Mouse (Mus musculus) cerebellum, adult 11 months (tissue): ENCODE measurements around the gene Cdc37l1.
A peak's percentile ranks its signal among the peaks of the same experiment; 100 is the strongest.

Experiments
- DNase-seq: peaks from one replicate; pipeline ENCODE4 v3.0.0; 2022

The Cdc37l1 gene

DNA sequence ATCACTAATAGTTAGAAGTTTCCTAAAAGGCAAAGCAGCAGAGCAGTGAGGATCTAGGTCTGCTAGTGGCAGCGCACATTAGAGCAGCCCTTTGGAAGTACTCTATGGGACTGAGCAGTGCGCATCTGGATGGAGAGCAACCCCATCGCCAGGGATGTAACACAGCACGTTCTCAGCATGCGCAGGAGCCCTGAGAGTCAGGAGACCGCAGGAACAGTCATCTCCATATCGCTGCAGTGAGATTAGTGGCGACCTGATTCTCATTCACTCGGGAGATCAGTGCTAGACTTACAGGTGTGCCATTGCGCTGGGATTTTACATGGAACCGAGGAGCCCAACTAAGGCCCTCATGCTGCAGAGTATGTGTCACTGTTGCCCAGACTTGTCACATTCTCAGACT, 18.9 kb downstream of the Cdc37l1 start:
- DNase-seq = no peak

- no peak for DNase-seq
Measured at GRCm38 (mm10) chr19:29011355-29011990, 21.3 kb downstream of the Cdc37l1 start.

GRCm38 (mm10) chr19:29014466-29015055, 24.4 kb downstream of the Cdc37l1 start:
- DNase-seq = no peak

DNA sequence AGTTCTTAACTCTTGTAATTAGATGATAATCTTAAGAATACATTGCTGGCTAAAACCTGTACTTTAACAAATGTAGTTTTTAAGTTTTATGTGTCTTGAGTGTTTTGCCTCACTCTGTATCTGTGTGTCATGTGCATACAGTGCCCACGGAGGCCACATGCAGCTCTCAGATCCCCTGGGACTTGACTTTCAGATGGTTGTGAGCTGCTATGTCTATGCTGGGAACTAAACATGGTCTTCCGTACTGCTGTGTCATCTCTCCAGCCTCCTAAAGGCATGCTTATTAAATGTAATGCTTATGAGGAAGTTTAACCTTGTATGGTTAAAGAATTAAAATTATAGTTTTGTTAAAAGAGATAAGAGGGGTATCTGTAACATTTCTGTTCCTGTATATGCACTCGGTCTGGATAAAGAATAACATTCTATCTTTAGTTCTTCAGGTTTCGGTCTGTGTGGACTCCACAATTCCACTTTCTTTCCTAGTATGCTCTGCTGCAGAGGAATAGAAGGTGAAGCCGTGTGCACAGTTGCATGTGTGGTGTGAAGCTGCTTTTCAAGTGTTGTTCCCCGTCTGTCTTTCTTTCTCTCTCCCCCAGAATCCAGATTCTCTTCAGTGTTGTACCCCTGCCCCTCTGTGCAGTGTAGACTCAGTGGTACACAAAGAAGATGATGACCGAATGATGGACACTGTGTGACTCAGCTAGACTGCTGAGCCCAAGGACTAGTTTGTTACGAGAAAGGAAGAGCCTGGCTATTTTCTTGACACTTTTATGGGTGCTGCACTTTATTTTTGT, 25.5 kb downstream of the Cdc37l1 start:
- no peak for DNase-seq

DNA sequence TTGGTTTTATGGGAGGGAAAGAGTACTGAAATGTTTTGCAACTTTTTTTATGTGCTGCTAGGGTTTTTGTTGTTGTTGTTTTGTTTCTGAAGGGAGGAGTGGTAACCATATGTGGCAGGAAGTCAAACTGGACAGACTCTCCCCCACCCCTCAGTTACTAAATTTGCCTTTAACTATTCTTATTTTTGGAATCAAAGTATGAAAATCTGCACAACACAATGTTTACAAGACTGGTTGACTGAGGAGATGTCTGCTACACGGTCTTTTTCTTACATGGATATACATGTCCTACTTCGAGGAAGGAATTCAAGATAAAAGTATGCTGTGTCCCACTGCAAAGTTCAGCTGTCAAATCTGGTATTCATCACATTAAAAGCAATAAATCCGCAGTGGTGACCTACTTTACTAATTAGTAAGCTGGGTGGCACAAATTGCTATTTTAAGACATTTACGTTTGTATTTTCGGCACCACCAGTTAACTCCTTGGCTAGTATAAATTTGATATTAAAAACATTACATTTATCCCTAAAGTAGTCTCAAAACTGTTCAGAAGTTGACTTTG, 26.1 kb downstream of the Cdc37l1 start:
- no peak for DNase-seq

DNA sequence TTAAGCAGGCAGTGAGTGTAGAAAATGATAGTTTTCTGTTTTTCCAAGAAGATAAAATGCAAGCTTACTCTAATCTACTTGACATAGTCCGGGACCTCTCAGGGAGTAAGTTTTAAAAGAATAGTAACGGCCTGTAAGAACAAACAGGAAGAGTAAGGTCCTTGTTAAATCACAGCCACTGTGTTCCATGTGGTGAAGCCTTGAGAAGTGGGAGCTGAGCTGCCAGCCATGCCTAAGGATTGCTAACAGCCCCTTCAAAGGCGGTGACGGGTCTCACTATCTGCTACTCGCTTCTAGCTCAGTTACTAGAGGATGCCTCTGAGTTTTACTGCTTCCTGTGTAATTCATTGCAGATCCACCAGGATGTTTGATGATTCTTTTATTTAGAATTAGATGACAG, 26.6 kb downstream of the Cdc37l1 start:
- no peak for DNase-seq

DNA sequence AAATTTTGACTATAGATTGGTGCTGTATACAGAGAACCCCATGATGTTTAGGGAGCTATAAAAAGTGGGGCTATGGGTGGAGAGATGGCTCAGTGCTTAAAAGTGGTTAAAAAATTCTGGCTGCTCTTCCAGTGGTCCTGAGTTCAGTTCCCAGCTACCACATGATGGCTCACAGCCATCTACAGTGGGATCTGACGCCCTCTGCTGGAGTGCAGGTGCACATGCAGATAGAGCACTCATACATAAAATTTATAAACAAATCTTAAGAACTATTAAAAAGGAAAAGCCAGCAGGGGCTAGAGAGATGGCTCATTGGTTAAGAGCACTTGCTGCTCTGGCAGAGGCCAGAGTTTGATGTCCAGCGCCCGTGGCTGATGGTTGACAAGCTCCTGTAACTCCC, 29.5 kb downstream of the Cdc37l1 start:
- no peak for DNase-seq

DNA sequence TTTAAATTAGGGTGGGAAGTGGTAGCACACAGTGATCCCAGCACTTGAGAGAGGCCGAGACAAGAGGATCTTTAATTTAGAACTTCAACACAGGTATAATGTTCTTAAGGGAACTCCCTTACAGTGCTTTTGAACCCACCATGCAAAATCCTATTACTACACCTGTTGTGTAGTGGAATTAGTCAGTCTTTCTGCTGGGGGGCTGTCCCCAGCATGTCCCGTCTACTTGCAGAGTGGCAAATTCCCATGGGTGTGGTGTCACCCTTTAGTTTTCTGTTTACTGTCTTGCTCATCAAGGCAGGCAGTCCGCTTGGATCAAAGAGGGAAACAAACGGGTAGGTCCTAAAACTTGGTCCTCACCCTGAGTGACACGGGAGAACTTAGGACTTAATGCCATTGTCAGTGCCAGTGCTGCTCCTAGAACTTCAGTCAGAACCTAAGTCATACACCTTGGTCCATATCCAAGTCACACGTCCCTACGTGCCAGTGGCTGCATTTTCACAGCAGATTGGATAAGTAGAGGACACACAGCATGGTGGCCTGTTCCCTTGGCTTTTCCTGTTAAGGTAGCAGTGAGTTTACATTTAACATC, 31.7 kb downstream of the Cdc37l1 start:
- DNase-seq = no peak

GRCm38 (mm10) chr19:29024391-29024947, 34.3 kb downstream of the Cdc37l1 start:
- no peak for DNase-seq

DNA sequence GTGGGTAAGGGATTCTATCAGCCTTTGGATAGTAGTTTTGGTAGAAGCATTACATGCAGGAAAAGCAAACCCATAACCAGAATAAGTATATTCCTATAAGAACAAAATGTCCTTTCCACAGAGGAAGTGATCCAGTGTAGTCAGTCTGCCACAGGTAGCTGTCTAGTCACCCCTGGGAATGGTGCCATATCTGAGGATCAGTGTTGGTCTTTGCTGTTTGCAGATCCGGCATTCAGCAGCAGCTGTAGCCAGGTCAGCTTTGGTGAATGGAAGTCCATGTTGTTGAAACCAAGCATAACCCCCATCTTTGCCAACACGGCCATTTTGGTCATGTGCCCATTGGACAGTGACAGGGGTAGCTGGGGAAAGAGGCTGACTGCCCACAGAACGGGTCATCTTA, 41.6 kb downstream of the Cdc37l1 start:
- no peak for DNase-seq

DNA sequence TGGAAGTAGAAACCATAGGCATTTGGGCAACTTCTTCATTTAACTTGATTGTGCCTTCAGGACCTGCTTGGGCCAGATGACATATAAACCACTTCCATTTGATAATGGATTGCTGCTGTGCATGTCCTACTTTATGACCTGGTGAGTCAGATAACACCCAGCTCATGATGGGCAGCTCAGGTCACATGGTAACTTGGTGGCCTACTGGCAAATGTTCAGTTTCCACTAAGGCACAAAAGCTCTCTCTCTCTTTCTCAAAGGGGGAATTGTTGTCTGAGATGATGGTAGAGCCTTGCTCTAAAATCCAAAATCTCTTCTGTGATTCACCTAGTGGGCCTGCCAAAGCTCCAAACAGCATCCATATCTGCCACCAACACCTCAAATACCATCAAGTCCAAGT, 42.5 kb downstream of the Cdc37l1 start:
- DNase-seq = no peak

DNA sequence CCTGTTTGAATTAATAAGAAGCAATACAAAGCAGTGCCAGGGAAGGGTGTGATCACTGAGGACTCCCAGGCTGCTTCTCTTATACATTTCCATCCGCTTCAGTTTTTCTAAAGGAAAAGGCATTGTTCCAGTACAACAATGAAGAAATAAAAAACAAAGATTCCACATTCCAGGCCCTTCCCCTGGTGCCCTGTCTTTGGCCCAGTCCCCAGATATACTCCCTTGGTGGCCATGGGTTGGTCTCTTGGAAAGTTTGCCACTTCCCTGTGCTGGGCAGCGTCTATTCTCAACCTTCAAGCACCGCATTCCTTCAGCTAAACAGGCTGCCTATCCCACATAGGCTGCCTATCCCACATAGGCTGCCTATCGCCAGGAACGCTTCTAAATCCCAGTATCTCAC, 46.9 kb downstream of the Cdc37l1 start:
- no peak for DNase-seq

DNA sequence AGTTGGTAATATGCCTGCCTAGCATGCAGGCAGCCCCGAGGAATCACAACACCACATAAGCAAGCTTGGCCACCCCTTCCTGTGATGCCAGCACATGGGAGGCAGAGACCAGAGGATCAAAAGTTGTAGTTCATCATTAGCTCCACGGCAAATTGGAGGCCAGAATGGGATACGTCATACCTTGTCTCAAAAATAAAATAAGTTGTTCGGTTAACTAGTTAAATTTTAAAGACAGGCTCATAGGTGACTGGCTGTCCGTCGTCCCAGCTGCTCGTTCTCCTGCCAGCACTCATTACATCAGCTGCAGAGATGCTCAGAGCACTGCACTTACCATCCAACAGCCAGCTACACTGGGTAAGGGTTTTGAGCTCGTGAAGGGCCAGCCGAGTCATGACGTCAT, 47.4 kb downstream of the Cdc37l1 start:
- no peak for DNase-seq

DNA sequence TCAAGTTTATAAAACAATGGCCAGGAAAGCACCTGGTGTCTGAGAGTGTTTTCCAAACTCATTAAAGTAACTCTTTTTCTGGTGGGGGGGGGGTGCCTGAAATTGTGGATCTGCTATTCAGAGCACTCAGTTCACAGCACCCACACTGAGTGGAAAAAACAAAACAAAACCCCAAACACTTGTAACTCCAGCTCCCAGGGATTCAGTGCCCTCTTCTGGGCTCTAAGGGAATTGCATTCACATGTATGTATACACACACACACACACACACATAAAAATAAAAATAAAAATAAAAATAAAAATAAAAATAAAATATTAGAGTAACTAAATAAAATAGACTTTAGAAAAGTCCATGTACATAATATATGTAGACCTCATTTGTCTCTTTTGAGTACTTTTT, 49.2 kb downstream of the Cdc37l1 start:
- no peak for DNase-seq

DNA sequence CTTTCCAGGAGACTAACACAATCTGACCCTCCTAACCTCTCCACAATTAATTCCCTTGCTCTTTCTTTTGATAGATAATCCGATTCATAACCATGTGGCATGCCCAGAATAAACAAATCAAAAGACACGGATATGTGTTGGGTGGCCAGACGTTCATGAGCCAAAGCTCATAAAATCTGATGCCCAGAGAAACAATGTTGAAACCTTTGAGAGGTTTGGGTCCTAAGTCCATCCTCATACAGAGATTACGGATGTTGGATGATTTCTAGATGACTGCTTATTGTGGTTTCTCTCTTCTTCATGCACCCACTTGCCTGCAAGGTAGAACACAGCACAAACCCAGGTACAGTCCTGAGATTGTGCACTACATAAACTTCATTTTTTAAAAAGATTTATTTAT, 50.1 kb downstream of the Cdc37l1 start:
- DNase-seq = no peak

DNA sequence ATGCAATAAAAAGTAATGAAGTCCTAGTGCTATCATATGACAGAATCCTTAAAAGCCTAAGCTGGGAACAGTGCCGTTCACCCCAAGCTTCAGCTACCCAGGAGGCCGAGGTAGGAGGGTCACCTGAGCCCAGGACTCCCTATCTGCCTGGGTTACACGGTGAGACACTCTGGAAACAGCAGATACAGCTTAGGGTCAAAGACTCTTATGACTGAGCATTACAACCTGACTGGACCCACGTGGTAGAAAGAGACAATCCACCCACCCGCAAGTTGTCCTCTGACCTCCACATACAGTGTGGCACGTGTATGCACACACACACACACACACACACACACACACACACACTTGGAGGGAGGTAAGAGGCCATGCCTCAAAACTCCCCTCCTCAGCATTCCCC, 52.0 kb downstream of the Cdc37l1 start:
- no peak for DNase-seq

DNA sequence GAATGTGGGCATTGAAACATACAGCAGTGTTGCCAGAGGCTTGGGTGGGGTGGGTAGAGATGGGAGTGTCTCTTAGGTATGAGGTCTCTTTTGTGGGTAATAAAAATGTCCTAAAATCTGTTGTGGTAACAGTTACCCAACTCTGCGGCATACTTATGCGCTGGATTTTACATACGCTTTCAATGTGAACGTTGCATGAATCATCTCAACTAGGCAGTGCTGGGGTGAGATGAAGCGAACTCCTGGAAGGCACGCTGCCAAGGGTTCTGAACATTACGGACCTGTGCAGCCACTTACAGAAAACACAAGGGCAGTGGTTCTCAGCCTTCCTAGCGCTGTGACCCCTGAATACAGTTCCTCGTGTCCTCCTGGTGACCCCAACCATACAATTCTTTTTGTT, 52.5 kb downstream of the Cdc37l1 start:
- DNase-seq = no peak

DNA sequence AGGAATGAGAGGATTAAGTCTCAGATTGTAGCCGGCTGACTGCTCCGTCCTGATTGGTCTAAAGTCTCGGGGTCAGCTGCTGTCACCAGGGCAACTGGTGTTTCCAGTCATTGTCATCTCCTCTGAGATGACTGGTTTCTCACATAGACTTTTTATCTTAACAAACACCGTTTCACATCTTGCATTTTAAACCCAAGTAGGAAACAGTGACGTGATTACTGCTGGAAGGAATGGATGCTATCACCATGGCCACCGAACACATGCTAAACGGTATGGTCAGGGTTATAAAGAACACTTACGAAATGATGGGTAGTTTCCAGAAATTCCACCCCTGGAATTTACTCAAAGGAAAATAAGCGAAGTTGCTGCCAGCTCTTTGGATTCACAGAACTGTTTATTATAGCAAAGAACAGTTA, 54.2 kb downstream of the Cdc37l1 start:
- DNase-seq = no peak

DNA sequence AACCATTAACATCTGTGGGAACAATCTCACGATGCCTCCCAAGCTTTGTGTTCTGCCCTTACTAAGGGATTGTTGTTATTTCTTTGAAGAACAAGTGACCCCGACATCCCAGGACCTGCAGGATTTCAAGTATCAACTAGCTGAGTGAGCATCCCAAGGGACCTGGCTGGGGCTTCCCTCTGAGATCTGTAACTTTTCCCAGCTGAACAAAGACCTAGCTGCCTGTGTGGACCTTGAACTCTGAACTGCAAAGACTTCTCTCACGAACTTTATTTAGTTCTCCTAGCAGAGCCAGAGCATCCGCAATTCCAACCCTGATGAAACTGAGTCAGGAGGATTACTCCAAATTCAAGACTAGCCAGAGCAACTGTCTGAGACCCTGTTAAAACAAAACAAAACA, 55.2 kb downstream of the Cdc37l1 start:
- no peak for DNase-seq

DNA sequence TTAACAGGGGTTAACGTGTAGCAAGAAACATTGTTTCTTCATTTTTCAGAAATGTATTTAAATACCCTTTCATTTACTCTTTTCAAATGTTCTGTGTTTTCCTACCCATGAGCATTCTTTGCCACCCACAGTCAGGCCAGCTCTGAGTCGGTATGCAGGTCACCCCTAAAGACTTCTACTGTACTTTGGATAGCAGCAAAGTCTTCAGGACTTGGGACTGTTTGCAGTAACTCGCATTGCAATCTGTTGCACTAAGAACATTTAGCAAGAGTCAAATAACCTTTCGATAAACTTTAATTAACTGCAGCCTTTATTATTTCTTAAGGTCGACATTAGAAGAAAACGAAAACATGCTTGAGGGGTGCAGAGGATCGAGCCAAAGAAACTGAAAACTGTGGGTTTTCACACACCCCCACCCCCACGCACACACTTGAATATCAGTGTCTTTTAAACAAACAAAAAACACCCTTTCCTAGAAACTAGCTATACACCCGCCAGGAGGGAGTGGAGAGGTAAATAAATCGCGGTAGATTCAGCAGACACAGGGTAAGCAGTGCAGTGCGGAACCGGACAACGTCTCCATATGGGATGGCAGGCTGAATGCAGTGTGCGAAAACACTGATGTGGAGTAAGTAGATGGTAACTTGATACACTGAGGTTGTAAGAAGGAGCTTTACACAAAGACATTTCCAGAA, 56.0 kb downstream of the Cdc37l1 start:
- DNase-seq = no peak

GRCm38 (mm10) chr19:29046961-29047333, 56.8 kb downstream of the Cdc37l1 start:
- no peak for DNase-seq

DNA sequence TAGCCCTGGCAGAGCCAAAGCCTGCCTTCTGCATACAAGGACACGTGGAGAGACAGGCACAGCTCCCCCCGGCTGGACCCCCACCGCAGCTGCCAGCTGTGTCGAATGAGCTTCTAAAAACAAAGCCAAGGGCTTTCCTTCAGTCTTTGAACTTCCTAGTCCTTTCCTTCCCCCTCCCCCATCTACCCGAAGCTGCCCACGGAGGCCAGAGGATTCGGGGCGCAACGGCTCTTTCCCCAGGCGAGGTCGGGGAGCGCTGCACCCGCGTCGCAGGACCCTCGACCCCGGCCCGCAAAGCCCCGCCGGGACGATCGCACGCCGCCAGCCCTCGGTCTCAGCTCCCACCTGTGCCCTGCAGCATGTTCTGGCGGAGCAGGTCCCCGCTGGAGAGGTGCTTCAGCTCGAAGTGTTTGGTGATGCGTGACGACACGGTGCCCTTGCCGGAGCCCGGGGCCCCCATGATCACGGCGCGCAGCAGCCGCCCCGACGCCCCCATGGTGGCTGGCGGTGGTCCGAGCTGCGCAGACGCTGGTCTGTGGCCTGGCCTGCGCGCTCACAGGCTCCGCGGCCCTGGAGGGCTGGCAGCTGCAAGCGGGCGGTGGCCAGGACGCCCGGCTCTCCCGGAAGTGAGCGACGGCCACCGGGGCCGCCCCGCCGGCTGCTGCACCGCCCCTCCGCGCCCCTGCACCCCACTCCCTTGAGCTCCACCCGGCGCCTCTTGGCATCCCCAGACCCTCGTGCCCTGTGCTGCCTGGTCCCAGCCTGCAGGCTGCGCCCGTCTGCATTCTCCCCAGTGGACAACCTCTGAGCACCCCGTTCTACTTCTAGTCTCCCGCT, 57.4 kb downstream of the Cdc37l1 start, which contains the start of gene Ak3:
Ak3 (minus strand) TSS at position 628 of the 837 bp plus-strand sequence.
- DNase-seq = peak; percentile 67
